ENCODE assay signal across 26 mouse cellular contexts in the genomic region with DNA sequence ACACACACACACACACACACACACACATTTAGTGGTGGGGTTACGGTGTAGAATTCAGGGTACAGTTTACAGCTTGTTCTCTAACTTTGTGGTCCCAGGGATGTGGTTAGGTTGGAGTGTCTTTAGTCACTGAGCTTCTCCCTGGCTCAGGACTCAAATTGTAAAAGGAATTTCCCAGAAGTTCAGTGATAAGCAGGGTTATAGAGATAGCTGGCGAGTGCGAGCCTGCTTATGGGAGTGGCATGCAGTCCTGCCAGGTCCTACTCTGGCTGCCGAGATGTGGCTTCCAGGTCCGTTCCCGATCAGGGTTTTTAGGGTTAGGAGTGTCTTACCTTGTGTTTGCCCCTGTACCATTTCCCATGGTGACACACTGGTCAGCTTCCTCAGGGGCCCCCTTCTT. TPM values are rescaled to one million over a fixed set of nuclear protein-coding genes. Genes with fewer than 3 reads are reported as not detected.
DNase-seq lines count a peak whose midpoint lies in the region; ATAC-seq and TF ChIP-seq lines count a peak whose summit lies in the region.
"Had no signal": no experiment of that assay in that cellular context is flagged by ENCODE, and none has a peak within 500 bp of the region (broad histone marks: within the 10 kb centered on the region; RNA-seq: fewer than 3 reads in every experiment).

No protein-coding gene starts in this region.

- no peak for ATAC-seq in heart, embryonic 12.5 days (ENCODE audit: insufficient number of reproducible peaks, low FRiP score)
- ATAC-seq in intestine, embryonic 15.5 days: no peak
- ATAC-seq in intestine, postnatal 0 days: no peak
- no peak; the same call in 1 of the 2 replicates for ATAC-seq in liver, embryonic 11.5 days (replicated peaks; ENCODE audit: low FRiP score)
- 0 out of 2 replicates have a peak, but pooled peaks have one; percentile 17 for ATAC-seq in stomach, postnatal 0 days (ENCODE audit: low FRiP score, low TSS enrichment)
- ATAC-seq: hindbrain, postnatal 0 days had no signal

- no peak for TF ChIP-seq EP300 in stomach, postnatal 0 days (optimal IDR thresholded peaks at IDR 0.05)

- peaks cover 12% of the 10 kb centered on the region for H3K4me1 ChIP-seq in heart, embryonic 12.5 days (replicated peaks)
- no peaks in the 10 kb centered on the region for H3K4me1 ChIP-seq in intestine, embryonic 15.5 days (replicated peaks)
- no peaks in the 10 kb centered on the region for H3K4me1 ChIP-seq in intestine, postnatal 0 days (replicated peaks; ENCODE audit: control insufficient read depth, insufficient read depth, low read length)
- H3K4me1 ChIP-seq in liver, embryonic 11.5 days (replicated peaks; ENCODE audit: control insufficient read depth, insufficient read depth, low read length): peaks cover 10% of the 10 kb centered on the region
- H3K4me1 ChIP-seq in stomach, postnatal 0 days (replicated peaks; ENCODE audit: control insufficient read depth, insufficient read depth): no peaks in the 10 kb centered on the region
- H3K4me1 ChIP-seq: hindbrain, embryonic 10.5 days; kidney, embryonic 15.5 days; limb, embryonic 12.5 days; midbrain, embryonic 12.5 days; neural tube, embryonic 15.5 days had no signal

- no peak overlapping the region for H3K27ac ChIP-seq in heart, embryonic 12.5 days (ENCODE audit: poor library complexity, severe bottlenecking)
- H3K27ac ChIP-seq in intestine, embryonic 15.5 days: no peak overlapping the region
- no peak overlapping the region for H3K27ac ChIP-seq in intestine, postnatal 0 days (ENCODE audit: low read depth, low read length)
- no peak overlapping the region for H3K27ac ChIP-seq in liver, embryonic 11.5 days (ENCODE audit: low read depth, low read length)
- H3K27ac ChIP-seq in stomach, postnatal 0 days (replicated peaks): no peak overlapping the region
- H3K27ac ChIP-seq: hindbrain, embryonic 10.5 days; hindbrain, postnatal 0 days; kidney, embryonic 15.5 days; limb, embryonic 12.5 days; midbrain, embryonic 12.5 days; neural tube, embryonic 15.5 days had no signal

- no peak overlapping the region for H3K9ac ChIP-seq in heart, embryonic 12.5 days
- no peak overlapping the region for H3K9ac ChIP-seq in intestine, embryonic 15.5 days
- H3K9ac ChIP-seq in intestine, postnatal 0 days (ENCODE audit: low read depth, low read length): no peak overlapping the region
- no peak overlapping the region for H3K9ac ChIP-seq in liver, embryonic 11.5 days (ENCODE audit: low read depth, low read length)
- no peak overlapping the region for H3K9ac ChIP-seq in stomach, postnatal 0 days (ENCODE audit: low read length)
- H3K9ac ChIP-seq: kidney, embryonic 15.5 days; limb, embryonic 12.5 days; midbrain, embryonic 12.5 days; neural tube, embryonic 15.5 days had no signal

- 36% methylated on average over 6 of the region's 6 CpGs for WGBS in heart, embryonic 12.5 days
- WGBS in intestine, embryonic 15.5 days: 55% methylated on average over 6 of the region's 6 CpGs
- WGBS in intestine, postnatal 0 days: 43% methylated on average over 6 of the region's 6 CpGs
- WGBS in liver, embryonic 11.5 days: 51% methylated on average over 6 of the region's 6 CpGs
- 65% methylated on average over 6 of the region's 6 CpGs for WGBS in stomach, postnatal 0 days

- H3K4me2 ChIP-seq in heart, embryonic 12.5 days: peak overlapping the region; percentile 36
- H3K4me2 ChIP-seq in intestine, embryonic 15.5 days (replicated peaks): 0 out of 2 replicates have a peak overlapping the region, but pooled peaks have one; percentile 6
- no peak overlapping the region for H3K4me2 ChIP-seq in intestine, postnatal 0 days (replicated peaks; ENCODE audit: low read depth)
- peak overlapping the region; percentile 37 for H3K4me2 ChIP-seq in liver, embryonic 11.5 days
- no peak overlapping the region for H3K4me2 ChIP-seq in stomach, postnatal 0 days (replicated peaks; ENCODE audit: low read depth)
- H3K4me2 ChIP-seq: kidney, embryonic 15.5 days; limb, embryonic 12.5 days; midbrain, embryonic 12.5 days; neural tube, embryonic 15.5 days had no signal

- H3K27me3 ChIP-seq in heart, embryonic 12.5 days (replicated peaks): peaks cover 4% of the 10 kb centered on the region
- no peaks in the 10 kb centered on the region for H3K27me3 ChIP-seq in intestine, embryonic 15.5 days (replicated peaks)
- H3K27me3 ChIP-seq in intestine, postnatal 0 days (replicated peaks; ENCODE audit: control insufficient read depth, insufficient read depth, low read length): no peaks in the 10 kb centered on the region
- H3K27me3 ChIP-seq in liver, embryonic 11.5 days (replicated peaks; ENCODE audit: control insufficient read depth, insufficient read depth, low read length): no peaks in the 10 kb centered on the region; the same call in 1 of the 2 replicates
- no peaks in the 10 kb centered on the region for H3K27me3 ChIP-seq in stomach, postnatal 0 days (ENCODE audit: control insufficient read depth, insufficient read depth, low read length)
- H3K27me3 ChIP-seq: kidney, embryonic 15.5 days; limb, embryonic 12.5 days; midbrain, embryonic 12.5 days; neural tube, embryonic 15.5 days had no signal

- no peak overlapping the region for H3K4me3 ChIP-seq in heart, embryonic 12.5 days
- no peak overlapping the region for H3K4me3 ChIP-seq in intestine, embryonic 15.5 days (replicated peaks)
- H3K4me3 ChIP-seq in intestine, postnatal 0 days (ENCODE audit: low read depth, low read length): no peak overlapping the region
- no peak overlapping the region for H3K4me3 ChIP-seq in liver, embryonic 11.5 days (ENCODE audit: low read depth, low read length)
- no peak overlapping the region for H3K4me3 ChIP-seq in stomach, postnatal 0 days (ENCODE audit: low read depth, low read length)
- H3K4me3 ChIP-seq: hindbrain, embryonic 10.5 days; kidney, embryonic 15.5 days; limb, embryonic 12.5 days; midbrain, embryonic 12.5 days; neural tube, embryonic 15.5 days had no signal

- no peaks in the 10 kb centered on the region for H3K9me3 ChIP-seq in heart, embryonic 12.5 days (replicated peaks)
- no peaks in the 10 kb centered on the region for H3K9me3 ChIP-seq in intestine, embryonic 15.5 days
- no peaks in the 10 kb centered on the region for H3K9me3 ChIP-seq in intestine, postnatal 0 days (ENCODE audit: control insufficient read depth)
- no peaks in the 10 kb centered on the region for H3K9me3 ChIP-seq in liver, embryonic 11.5 days (ENCODE audit: control insufficient read depth, low read length)
- no peaks in the 10 kb centered on the region for H3K9me3 ChIP-seq in stomach, postnatal 0 days (ENCODE audit: control insufficient read depth, low read length)
- H3K9me3 ChIP-seq: hindbrain, embryonic 10.5 days; kidney, embryonic 15.5 days; midbrain, embryonic 12.5 days; neural tube, embryonic 15.5 days had no signal

- DNase-seq in heart, postnatal 4 days: no peak
- no peak for DNase-seq in liver, embryonic 11.5 days (ENCODE audit: low spot score)
- DNase-seq in stomach, postnatal 0 days (ENCODE audit: low spot score): no peak
- no peak for DNase-seq in frontal cortex, postnatal 36 days (ENCODE audit: low spot score in 2 of 2)
- DNase-seq in cerebellum, postnatal 36 days: no peak
- DNase-seq: adrenal gland, postnatal 14 days; cerebellum, adult 8-10 months; kidney, adult 11 months; kidney, postnatal 36 days; layer of hippocampus, postnatal 36 days; lung, postnatal 10 days; right cerebral cortex, adult 18-20 months; thymus, adult 2 months; thymus, postnatal 4 days had no signal

- TF ChIP-seq CTCF in intestine, postnatal 0 days (IDR thresholded peaks at IDR 0.05; ENCODE audit: low read depth): no peak
- no peak for TF ChIP-seq CTCF in stomach, postnatal 0 days (IDR thresholded peaks at IDR 0.05; ENCODE audit: low read depth)

- no peaks in the 10 kb centered on the region for H3K36me3 ChIP-seq in heart, embryonic 12.5 days
- H3K36me3 ChIP-seq in intestine, embryonic 15.5 days: no peaks in the 10 kb centered on the region
- H3K36me3 ChIP-seq in intestine, postnatal 0 days (ENCODE audit: control insufficient read depth, insufficient read depth): no peaks in the 10 kb centered on the region
- no peaks in the 10 kb centered on the region for H3K36me3 ChIP-seq in liver, embryonic 11.5 days (ENCODE audit: control insufficient read depth, insufficient read depth, low read length)
- H3K36me3 ChIP-seq in stomach, postnatal 0 days (ENCODE audit: control insufficient read depth, insufficient read depth, low read length): no peaks in the 10 kb centered on the region
- H3K36me3 ChIP-seq: hindbrain, embryonic 10.5 days; kidney, embryonic 15.5 days; limb, embryonic 12.5 days; midbrain, embryonic 12.5 days had no signal

RNA-seq across cellular contexts. Expression of gene Clec2l, which starts 13.3 kb away (rescaled TPM):
- 0.95 and 1.3 TPM in 2 replicates for polyA plus RNA-seq in heart, embryonic 12.5 days (2016; fragmentation: Nextera tagmentation; extraction: Ambion mirVana)
- 1 to 10 TPM; 4.8 to 4.9 TPM for total RNA-seq in heart, postnatal 4 days (2021)
- polyA plus RNA-seq in intestine, embryonic 15.5 days (2015; fragmentation: Nextera tagmentation; extraction: Ambion mirVana): 1.3 and 2.0 TPM in 2 replicates
- 0.81 and 0.92 TPM in 2 replicates for polyA plus RNA-seq in intestine, postnatal 0 days (2015; fragmentation: Nextera tagmentation; extraction: Ambion mirVana)
- 0.29 and 0.43 TPM in 2 replicates for polyA plus RNA-seq in liver, embryonic 11.5 days (2014; fragmentation: Nextera tagmentation; extraction: Ambion mirVana)
- 0.55 and 1.7 TPM in 2 replicates for polyA plus RNA-seq in stomach, postnatal 0 days (2015; fragmentation: Nextera tagmentation; extraction: Ambion mirVana)
- total RNA-seq: gastrocnemius, adult 18-20 months had no signal
- polyA plus RNA-seq: liver, embryonic 16.5 days had no signal

RNA-seq across cellular contexts. Expression of gene Klrg2, which starts 39.2 kb away (rescaled TPM):
- 0.14 and 0.27 TPM in 2 replicates for polyA plus RNA-seq in heart, embryonic 12.5 days (2016; fragmentation: Nextera tagmentation; extraction: Ambion mirVana)
- under 1 TPM; 0.54 to 0.91 TPM for total RNA-seq in heart, postnatal 4 days (2021)
- 0.13 and 0.14 TPM in 2 replicates for polyA plus RNA-seq in intestine, embryonic 15.5 days (2015; fragmentation: Nextera tagmentation; extraction: Ambion mirVana)
- polyA plus RNA-seq in intestine, postnatal 0 days (2015; fragmentation: Nextera tagmentation; extraction: Ambion mirVana): 0.31 and 0.44 TPM in 2 replicates
- 0.05 and 0.12 TPM in 2 replicates for polyA plus RNA-seq in liver, embryonic 11.5 days (2014; fragmentation: Nextera tagmentation; extraction: Ambion mirVana)
- polyA plus RNA-seq in stomach, postnatal 0 days (2015; fragmentation: Nextera tagmentation; extraction: Ambion mirVana): 4.5 and 5.9 TPM in 2 replicates
- polyA plus RNA-seq: forebrain, embryonic 11.5 days had no signal

Comparison
In these comparisons a context has a peak if more than half of its experiments do, and no peak if none do; other contexts are left out.
1. H3K4me2 ChIP-seq: peak in heart, embryonic 12.5 days (single experiment), intestine, embryonic 15.5 days (single experiment) and liver, embryonic 11.5 days (single experiment); none in intestine, postnatal 0 days (single experiment) and stomach, postnatal 0 days (single experiment).